Mouse (Mus musculus) embryo, embryonic 11 days (tissue): ENCODE data around the gene Runx1.

ENCODE experiments used
- DNase-seq: peaks from one replicate; pipeline ENCODE4 v3.0.0-alpha.2; 2015

Gene Runx1

GRCm38 (mm10) chr16:92792905-92793304 lies 33.0 kb downstream of the Runx1 start:
- DNase-seq: no peak

GRCm38 (mm10) chr16:92790601-92791000 lies 35.3 kb downstream of the Runx1 start:
- DNase-seq: no peak

DNA sequence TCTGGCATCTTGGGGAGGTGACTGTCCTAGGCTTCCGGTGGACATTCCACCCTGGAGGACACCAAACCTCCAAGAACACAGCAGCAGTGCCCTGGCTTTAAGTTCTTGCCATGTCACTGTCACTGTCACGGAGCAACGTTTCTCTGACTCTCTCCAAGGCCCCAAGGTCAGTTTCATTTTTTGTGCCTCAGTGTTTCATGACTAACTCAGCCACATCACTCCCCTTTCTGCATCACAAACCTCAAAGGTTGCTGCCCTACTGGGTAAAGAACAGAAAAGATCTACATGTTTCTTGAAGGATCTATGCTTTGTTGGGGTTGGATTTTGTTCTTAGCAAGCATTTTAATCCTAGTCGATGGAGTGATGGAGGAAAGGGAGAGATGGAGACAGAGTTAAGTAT lies 36.1 kb downstream of the Runx1 start:
- DNase-seq: no peak

DNA sequence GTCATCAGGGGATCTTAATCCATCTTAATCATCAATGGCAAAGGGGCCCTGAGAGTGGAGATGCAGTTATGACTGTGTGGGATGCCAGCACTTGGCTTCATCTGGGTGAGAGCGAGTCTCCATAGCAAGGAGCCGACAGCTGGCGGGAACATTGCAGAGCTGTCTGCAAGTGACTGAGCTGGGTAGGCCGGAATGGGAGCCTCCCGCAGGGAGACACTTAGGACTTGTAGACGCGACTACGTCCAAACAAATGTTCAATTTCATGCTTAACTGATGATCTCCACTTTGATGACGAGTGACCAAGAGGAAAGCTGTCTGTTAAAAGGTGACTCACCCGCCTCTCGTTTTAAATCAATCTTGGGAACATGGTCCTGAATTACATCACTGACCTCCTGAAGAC lies 37.5 kb downstream of the Runx1 start:
- no peak for DNase-seq

DNA sequence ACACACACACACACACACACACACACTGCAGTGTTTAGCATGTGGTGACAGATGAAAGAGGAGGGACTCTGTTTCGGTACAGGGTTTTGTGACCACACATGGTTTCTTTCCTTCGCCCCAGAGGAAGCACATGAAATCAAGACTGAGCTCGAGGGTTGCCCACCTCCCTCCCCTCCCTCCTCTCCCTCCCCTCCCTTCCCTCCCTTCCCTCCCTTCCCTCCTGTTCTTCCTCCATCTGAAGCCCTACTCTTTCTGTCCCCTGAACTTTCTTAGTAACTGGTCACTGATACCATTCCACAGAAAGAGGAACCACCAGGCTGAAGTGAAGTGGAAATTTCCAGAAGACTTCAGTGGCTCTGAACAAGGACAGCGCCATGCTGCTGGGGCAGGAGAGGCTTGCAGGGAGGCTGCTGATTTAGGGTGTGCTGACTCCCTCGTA lies 39.0 kb downstream of the Runx1 start:
- no peak for DNase-seq

DNA sequence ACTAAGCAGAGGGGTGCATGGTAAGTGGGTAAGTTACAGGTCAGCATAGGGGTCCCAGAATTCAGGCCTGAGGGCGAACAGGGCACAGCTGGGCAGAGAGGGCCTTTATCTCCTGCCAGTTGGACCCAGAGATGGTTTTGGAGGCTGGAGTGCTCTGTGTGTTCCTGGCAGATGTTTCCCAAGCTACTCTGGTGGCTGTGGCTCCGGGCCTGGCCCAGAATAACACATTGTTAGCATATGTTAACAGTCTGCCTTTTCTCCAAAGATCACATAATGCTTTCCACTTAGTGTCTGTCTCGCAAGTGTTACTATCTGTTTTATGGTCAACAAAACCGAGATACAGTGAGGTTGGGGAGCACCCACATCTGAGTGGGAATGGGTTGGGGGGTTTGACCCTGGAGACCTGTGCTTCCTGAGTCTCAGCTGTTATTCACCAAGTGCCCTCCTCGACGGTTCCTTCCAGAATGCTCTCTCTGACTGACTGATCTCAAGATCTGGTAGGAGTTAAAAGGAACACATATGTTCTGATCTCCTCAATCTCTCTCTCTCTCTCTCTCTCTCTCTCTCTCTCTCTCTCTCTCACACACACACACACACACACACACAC lies 39.6 kb downstream of the Runx1 start:
- no peak for DNase-seq

GRCm38 (mm10) chr16:92783651-92784131 lies 42.3 kb downstream of the Runx1 start:
- no peak for DNase-seq

DNA sequence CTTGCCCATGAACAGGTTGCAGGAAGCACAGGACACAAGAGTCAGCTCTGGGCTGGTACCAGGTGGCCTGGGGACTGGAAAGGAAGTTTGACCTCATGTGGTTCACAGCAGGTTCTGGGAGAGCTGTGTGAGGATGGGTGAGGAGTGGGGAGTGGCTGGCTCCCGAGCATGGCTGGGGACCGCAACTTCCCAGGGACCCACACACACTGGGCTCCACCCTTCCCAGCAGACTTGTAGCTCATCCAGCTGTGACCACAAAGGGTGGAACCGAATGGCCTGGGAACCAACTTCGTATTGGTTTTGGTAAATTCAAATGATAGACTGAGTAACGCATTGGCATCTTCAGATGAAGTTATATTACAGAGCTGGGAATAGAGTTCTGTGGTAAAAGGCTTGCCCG lies 43.5 kb downstream of the Runx1 start:
- DNase-seq: no peak

GRCm38 (mm10) chr16:92779896-92780435 lies 46.0 kb downstream of the Runx1 start:
- DNase-seq: no peak

GRCm38 (mm10) chr16:92779175-92779574 lies 46.8 kb downstream of the Runx1 start:
- no peak for DNase-seq

DNA sequence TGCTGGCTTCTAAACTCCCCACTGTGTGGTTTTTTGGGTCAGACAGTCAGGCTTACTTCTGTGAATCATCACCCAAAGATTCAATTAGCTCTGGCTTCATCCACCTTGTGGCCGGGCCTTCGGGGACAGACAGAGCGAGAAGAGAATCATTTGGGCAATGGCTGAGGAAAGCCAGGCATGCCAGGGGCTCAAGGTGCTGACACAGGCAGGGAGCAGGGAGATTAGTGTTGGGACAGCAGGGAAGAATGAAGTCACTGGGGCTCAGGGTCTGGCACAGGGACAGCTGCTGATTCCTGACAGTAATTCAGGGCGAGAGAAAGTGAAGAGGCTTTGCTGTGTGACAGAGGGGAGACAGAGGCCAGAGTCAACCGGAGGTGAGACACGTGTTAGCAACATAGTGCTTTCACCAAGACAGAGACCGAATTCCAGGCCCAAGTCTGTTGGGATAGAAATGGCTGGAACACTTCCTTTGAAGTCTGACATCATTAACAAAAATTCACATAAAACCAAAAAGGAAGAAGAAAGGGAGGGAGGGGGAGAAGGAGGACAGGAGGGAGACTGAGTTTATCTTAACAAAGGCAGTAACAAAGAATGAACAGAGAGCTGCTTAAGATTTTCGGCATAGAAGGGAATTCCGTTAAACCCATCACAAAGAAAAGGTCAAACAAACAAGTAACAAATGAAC lies 47.7 kb downstream of the Runx1 start:
- no peak for DNase-seq

GRCm38 (mm10) chr16:92767862-92768261 lies 58.1 kb downstream of the Runx1 start:
- no peak for DNase-seq

DNA sequence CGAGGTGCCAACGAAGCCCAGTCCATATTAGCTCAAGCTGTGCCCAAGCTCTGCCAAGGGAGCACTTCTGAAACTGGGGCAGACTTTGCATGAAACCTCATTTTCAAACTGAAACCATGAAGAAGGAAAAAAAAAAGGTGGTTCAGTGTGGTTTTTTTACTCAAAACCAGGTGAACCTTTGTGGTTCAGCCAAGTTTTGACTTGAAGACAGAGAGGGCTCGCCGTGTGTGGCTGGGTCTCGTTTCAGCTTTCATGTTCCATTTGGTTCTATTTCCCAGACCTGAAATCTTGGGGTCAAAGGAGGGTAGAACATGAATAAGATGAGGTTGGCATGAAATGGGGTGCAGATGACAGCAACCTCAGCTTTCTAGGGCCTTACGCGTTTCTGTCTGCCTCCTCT lies 58.5 kb downstream of the Runx1 start:
- no peak for DNase-seq

- DNase-seq: no peak
These were observed 61.1 kb downstream of the Runx1 start for GRCm38 (mm10) chr16:92764741-92765396.

GRCm38 (mm10) chr16:92763666-92764065 lies 62.3 kb downstream of the Runx1 start:
- DNase-seq: no peak

DNA sequence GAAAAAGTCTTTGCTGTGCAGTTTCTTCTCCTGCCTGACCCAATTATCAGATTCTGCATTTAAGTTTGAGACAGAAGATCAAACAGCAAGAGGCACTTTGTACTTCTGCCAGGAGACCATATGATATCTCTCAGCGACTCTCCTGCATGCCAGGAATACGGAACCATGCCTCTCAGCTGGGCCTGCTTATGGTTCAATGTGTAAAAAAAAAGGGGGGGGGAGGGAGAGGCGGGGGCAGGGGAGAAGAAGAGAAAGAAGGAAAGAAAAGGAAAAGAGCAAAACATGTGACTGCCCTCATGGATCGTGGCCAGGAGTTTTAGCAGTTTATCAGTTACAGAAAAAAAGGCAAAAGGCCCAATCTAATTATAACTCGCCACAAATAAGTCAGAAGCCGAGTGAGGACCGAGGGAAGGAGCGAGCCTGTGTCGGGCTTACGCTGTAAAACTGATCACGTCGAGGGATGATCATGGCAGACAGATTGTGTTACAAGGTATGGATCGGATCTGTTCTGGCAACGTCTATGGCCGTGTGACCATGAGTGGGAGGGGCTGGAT lies 63.9 kb downstream of the Runx1 start:
- DNase-seq: no peak

DNA sequence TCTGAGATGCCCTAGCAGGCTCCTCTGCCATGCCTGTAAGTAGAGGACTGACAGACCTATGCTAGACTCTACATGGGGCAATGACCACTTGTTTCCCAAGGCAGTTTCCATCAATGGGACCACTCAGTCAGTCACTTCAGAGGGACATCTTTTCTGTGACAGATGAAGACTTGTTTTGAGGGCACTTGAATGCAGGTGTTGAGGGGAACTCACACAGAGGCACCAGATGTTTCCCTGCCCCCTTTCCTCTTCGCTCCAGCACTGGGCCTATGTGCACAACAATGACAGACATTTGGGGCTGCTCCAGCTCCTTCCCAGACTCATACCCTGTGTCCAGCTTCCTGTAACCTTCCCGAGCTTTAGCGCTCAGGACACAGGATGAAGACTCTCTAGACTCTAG lies 65.9 kb downstream of the Runx1 start:
- DNase-seq: no peak

DNA sequence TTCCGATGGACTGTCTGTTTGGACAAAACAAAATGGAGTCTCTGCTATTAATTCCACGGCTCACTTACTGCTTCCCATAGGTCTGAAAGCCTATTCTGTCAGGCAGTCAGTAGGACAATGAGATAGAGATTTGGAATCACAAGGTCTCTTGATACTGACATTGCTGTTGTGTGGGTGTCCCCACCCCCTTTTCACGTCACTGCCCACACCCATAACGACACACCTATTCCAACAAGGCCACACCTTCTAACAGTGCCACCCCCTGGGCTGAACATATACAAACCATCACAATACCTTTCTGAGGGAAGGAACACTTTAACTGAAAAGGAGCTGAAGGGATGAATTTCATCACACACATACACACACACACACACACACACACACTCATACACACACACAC lies 68.4 kb downstream of the Runx1 start:
- DNase-seq: no peak

GRCm38 (mm10) chr16:92753944-92754343 lies 72.0 kb downstream of the Runx1 start:
- no peak for DNase-seq

GRCm38 (mm10) chr16:92753139-92753538 lies 72.8 kb downstream of the Runx1 start:
- DNase-seq: no peak

DNA sequence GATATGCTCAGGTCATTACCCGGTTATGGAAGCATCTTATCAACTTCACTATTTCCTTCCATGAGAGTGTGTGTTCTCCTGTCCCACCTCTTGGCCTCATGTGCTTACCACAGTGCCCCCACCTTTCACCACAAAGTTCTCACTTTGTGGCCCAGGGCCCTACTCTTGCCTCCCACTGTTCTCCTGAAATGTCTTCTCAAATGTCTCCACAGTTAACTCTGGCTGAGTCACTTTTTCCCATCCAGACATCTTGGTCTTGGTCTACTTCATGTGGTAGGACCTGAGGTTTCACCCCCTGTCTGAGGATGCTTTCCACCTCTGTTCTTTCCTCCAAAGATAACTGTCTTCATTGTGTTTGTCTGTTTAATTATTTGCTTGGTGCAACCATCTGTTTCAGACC lies 77.7 kb downstream of the Runx1 start:
- DNase-seq: no peak

- DNase-seq: no peak
These were observed 78.9 kb downstream of the Runx1 start for GRCm38 (mm10) chr16:92747062-92747461.

DNA sequence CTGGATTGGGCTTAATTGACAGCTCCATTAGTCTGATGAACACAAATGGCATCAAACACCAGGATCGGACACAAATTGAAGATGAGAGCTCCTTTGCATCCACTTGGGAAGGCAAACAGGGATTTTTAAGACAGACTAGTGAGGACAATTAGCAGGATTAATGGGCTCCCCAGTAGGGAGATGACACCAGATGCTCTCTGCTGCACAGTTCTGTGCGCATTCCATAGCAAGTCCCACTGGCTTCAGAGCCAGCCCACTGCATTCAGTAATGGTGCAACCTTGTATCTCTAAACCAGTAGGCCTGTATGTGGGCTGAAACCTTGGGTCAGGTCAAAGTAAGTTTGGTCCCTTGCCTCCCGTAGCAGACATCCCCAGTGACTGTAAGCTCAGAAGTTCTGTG lies 80.7 kb downstream of the Runx1 start:
- no peak for DNase-seq
